Mouse (Mus musculus) limb, embryonic 11.5 days (tissue): Measurements from ENCODE around the gene Chid1. TPM values are rescaled to one million over a fixed set of nuclear protein-coding genes. Genes with fewer than 3 reads are reported as not detected.

Source experiments
- ATAC-seq: fragments of 200-750 bp; cut with Nextera tagmentation; 2 replicates; pipeline ENCODE4 v1.8.0; 2017; ENCODE audit warnings: low read depth; ENCODE audit not compliant: insufficient number of reproducible peaks, low FRiP score, low TSS enrichment
- DNase-seq: peaks from one replicate; pipeline ENCODE4 v3.0.0-alpha.2; 2015; ENCODE audit warnings: low spot score
- H3K27ac ChIP-seq: fragments of 300-500 bp; sonication (generic); replicated peaks from 2 replicates; pipeline ENCODE4 v1.5.1; 2014; ENCODE audit warnings: low read depth, mild to moderate bottlenecking, low read length
- H3K27me3 ChIP-seq: fragments of 300-500 bp; sonication (generic); 2 replicates; pipeline ENCODE4 v1.6.1; 2014; ENCODE audit warnings: mild to moderate bottlenecking, low read length, mixed read lengths; ENCODE audit not compliant: control insufficient read depth, insufficient read depth
- H3K36me3 ChIP-seq: fragments of 300-500 bp; sonication (generic); 2 replicates; pipeline ENCODE4 v1.6.1; 2014; ENCODE audit warnings: mild to moderate bottlenecking, low read length, moderate library complexity, mixed read lengths; ENCODE audit not compliant: control insufficient read depth, insufficient read depth
- H3K4me1 ChIP-seq: fragments of 300-500 bp; sonication (generic); 2 replicates; pipeline ENCODE4 v1.6.1; 2014; ENCODE audit warnings: low read length, mixed read lengths; ENCODE audit not compliant: control insufficient read depth, insufficient read depth
- H3K4me2 ChIP-seq: fragments of 300-500 bp; sonication (generic); 2 replicates; pipeline ENCODE4 v1.6.1; 2014; ENCODE audit warnings: low read depth, mild to moderate bottlenecking, moderate library complexity; ENCODE audit not compliant: severe bottlenecking
- H3K4me3 ChIP-seq: fragments of 300-500 bp; sonication (generic); 2 replicates; pipeline ENCODE4 v1.5.1; 2014; ENCODE audit warnings: low read depth, low read length
- H3K9ac ChIP-seq: fragments of 300-500 bp; sonication (generic); 2 replicates; pipeline ENCODE4 v1.6.1; 2014; ENCODE audit warnings: mild to moderate bottlenecking, low read length
- H3K9me3 ChIP-seq: fragments of 300-500 bp; sonication (generic); 2 replicates; pipeline ENCODE4 v1.6.1; 2016; ENCODE audit warnings: low read length; ENCODE audit not compliant: control insufficient read depth
- WGBS: fragments of 180-500 bp; shearing (Covaris S2); extraction: QIAGEN DNeasy Blood & Tissue Kit; methylation state at CpG from one replicate; pipeline ENCODE4 v1.1.7; 2014; 5-methylcytosine and 5-hydroxymethylcytosine counted together
- polyA plus RNA-seq: library from polyadenylated mRNA; unstranded; fragments of >200 nt; fragmentation: Nextera tagmentation; extraction: Ambion mirVana; gene quantifications from 2 replicates; pipeline ENCODE4 v1.2.1, GENCODE M21; 2014

Chid1 gene
- polyA plus RNA-seq, 1 experiment from 2014 or later, result 27.4 TPM

DNA sequence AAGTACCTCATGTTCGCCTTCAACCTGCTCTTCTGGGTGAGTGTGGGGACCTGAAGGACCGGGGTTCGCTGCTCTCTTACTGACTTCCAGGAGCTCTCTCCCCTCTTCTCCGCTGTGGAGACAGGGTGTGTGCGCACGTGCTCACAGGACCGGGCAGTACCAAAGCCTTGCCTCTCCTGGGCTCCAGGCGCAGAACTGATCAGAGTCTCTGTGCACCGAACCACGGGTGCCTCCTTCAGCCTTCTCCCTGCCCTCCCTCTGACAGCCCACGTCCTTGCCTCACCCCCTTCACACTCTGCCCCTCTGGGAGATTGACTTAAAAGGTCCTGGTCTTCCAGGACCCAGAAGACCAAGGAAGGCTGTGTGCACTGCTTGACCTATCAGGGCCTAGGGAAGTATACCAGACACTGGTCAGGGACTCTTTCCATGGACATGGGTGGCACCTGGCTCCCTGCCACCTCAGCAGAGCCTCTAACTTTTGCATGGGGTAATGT is 57.1 kb downstream of the Chid1 start:
- no peak overlapping the region for H3K27ac ChIP-seq
- 11% methylated on average over 11 of the region's 11 CpGs for WGBS
- peak overlapping the region; percentile 98 for H3K4me2 ChIP-seq
- no peak overlapping the region for H3K9ac ChIP-seq
- DNase-seq (peak; percentile 43), ATAC-seq (no peak)
- H3K36me3 ChIP-seq, result no peaks in the 10 kb centered on the region
- peak overlapping the region; percentile 52 for H3K4me3 ChIP-seq
- H3K4me1 ChIP-seq, result 0 out of 2 replicates have a peak, but pooled peaks cover 3% of the 10 kb centered on the region
- H3K9me3 ChIP-seq, result no peaks in the 10 kb centered on the region
- peaks cover 10% of the 10 kb centered on the region for H3K27me3 ChIP-seq

GRCm38 (mm10) chr7:141481498-141482401 is 57.9 kb downstream of the Chid1 start:
- Histone ChIP-seq H3K27ac (no peak overlapping the region), H3K27me3 (peaks cover 10% of the 10 kb centered on the region), H3K9me3 (no peaks in the 10 kb centered on the region), H3K36me3 (no peaks in the 10 kb centered on the region), H3K4me3 (peak overlapping the region; percentile 52), H3K4me1 (peaks cover 7% of the 10 kb centered on the region; the same call in 1 of the 2 replicates), H3K4me2 (peak overlapping the region; percentile 98), H3K9ac (peak overlapping the region; percentile 41)
- WGBS, result under 1% methylated on average over 79 of the region's 81 CpGs
- peak; percentile 33; the same call in 1 of the 2 replicates for ATAC-seq
- peak; percentile 67 for DNase-seq

- ATAC-seq (no peak), DNase-seq (peak; percentile 71)
- H3K9ac ChIP-seq, result no peak overlapping the region
- H3K4me1 ChIP-seq, result peaks cover 11% of the 10 kb centered on the region
- H3K27me3 ChIP-seq, result peaks cover 10% of the 10 kb centered on the region
- no peaks in the 10 kb centered on the region for H3K36me3 ChIP-seq
- H3K4me3 ChIP-seq, result no peak overlapping the region
- no peak overlapping the region for H3K27ac ChIP-seq
- H3K9me3 ChIP-seq, result no peaks in the 10 kb centered on the region
- WGBS, result 8% methylated on average over 10 of the region's 10 CpGs
- peak overlapping the region; percentile 7; the same call in 1 of the 2 replicates for H3K4me2 ChIP-seq
Measured at GRCm38 (mm10) chr7:141480842-141481497, 58.7 kb downstream of the Chid1 start.

DNA sequence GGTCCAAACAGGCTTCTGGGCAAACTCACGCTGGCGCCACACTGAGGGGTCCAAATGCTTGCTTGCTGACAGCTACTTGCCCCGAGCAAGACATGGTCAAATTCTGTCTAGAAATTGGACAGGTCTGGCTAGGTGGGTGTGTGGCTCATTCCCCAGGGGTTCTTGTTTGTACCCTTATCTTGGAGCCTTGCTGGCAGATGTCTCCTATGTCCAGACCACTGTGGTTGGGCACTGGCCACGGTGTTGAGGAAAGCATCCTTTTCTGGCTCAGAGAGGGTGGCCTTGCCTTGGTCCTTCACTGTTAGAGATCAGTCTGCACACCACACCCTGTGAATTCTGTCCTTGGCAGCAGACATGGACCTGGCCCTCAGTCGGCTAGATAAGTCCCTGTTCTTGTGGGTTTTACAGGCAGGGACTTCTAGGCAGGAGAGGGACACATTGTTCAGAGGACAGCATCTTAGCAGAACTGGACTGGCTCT is 61.3 kb downstream of the Chid1 start:
- Histone ChIP-seq H3K27ac (no peak overlapping the region), H3K4me2 (no peak overlapping the region; the same call in 1 of the 2 replicates), H3K36me3 (no peaks in the 10 kb centered on the region), H3K4me3 (no peak overlapping the region), H3K27me3 (peaks cover 9% of the 10 kb centered on the region), H3K4me1 (peaks cover 22% of the 10 kb centered on the region), H3K9me3 (no peaks in the 10 kb centered on the region), H3K9ac (no peak overlapping the region; the same call in 1 of the 2 replicates)
- WGBS, result 83% methylated on average over 5 of the region's 5 CpGs
- DNase-seq, result no peak
- no peak for ATAC-seq

- DNase-seq, result no peak
- H3K4me2 ChIP-seq, result no peak overlapping the region; the same call in 1 of the 2 replicates
- ATAC-seq, result no peak
- H3K4me1 ChIP-seq, result peaks cover 22% of the 10 kb centered on the region
- H3K27me3 ChIP-seq, result peaks cover 3% of the 10 kb centered on the region
- 63% methylated on average over 4 of the region's 4 CpGs for WGBS
- H3K27ac ChIP-seq, result no peak overlapping the region
- H3K9me3 ChIP-seq, result no peaks in the 10 kb centered on the region
- peaks cover 2% of the 10 kb centered on the region for H3K36me3 ChIP-seq
- H3K4me3 ChIP-seq, result no peak overlapping the region
- H3K9ac ChIP-seq, result no peak overlapping the region; the same call in 1 of the 2 replicates
Measured at GRCm38 (mm10) chr7:141477578-141478269, 61.9 kb downstream of the Chid1 start.

GRCm38 (mm10) chr7:141476981-141477370 is 62.7 kb downstream of the Chid1 start:
- H3K4me3 ChIP-seq, result peak overlapping the region; percentile 80; the same call in 1 of the 2 replicates
- no peak for DNase-seq
- peaks cover 18% of the 10 kb centered on the region for H3K4me1 ChIP-seq
- ATAC-seq, result 0 out of 2 replicates have a peak, but pooled peaks have one; percentile 4
- peaks cover 8% of the 10 kb centered on the region for H3K36me3 ChIP-seq
- WGBS, result 18% methylated on average over 7 of the region's 7 CpGs
- H3K9me3 ChIP-seq, result no peaks in the 10 kb centered on the region
- H3K27ac ChIP-seq, result no peak overlapping the region
- H3K4me2 ChIP-seq, result peak overlapping the region; percentile 90
- H3K27me3 ChIP-seq, result no peaks in the 10 kb centered on the region
- no peak overlapping the region for H3K9ac ChIP-seq

GRCm38 (mm10) chr7:141476226-141476980 is 63.3 kb downstream of the Chid1 start:
- peak; percentile 42 for ATAC-seq
- peaks cover 18% of the 10 kb centered on the region for H3K4me1 ChIP-seq
- peak; percentile 75 for DNase-seq

More at GRCm38 (mm10) chr7:141476226-141476980, 63.3 kb downstream of the Chid1 start:
- Histone ChIP-seq H3K4me2 (peak overlapping the region; percentile 90), H3K27me3 (no peaks in the 10 kb centered on the region), H3K4me3 (peak overlapping the region; percentile 80), H3K9me3 (no peaks in the 10 kb centered on the region), H3K9ac (peak overlapping the region; percentile 92), H3K27ac (no peak overlapping the region; the same call in 1 of the 2 replicates), H3K36me3 (peaks cover 10% of the 10 kb centered on the region)
- 0% methylated on average over 11 of the region's 17 CpGs for WGBS
